Mouse (Mus musculus): ENCODE measurements around the gene Rpl3. TPM values are rescaled to one million over a fixed set of nuclear protein-coding genes. Genes with fewer than 3 reads are reported as not detected.

Rpl3 gene
- total RNA-seq, 2 experiments from 2014 or later: 449 to 461 TPM

Small RNA genes lying within 50 kb of the gene (microRNA-seq; reads per million reads assigned to microRNA genes)
- 44.6 to 110 reads per million in 2 experiments for gene Snord43

Other genes starting within 250 kb of the Rpl3 start
- gene Apobec3, start 200.2 kb downstream of the Rpl3 start, total RNA-seq (2021): 1 to 10 TPM; 4.2 to 5.1 TPM
- gene Cbx7, start 120.7 kb downstream of the Rpl3 start, total RNA-seq (2021): 10 to 100 TPM in 1 of 2 experiments, 1 to 10 TPM in 1; 9.9 to 11.9 TPM
- gene Pdgfb, start 76.9 kb downstream of the Rpl3 start, total RNA-seq (2021): 10 to 100 TPM; 41.9 to 42.8 TPM
- gene Syngr1, start 534 bp downstream of the Rpl3 start, total RNA-seq (2021): 100 to 1,000 TPM; 534 to 540 TPM
- 10 to 100 TPM; 26.2 to 27.8 TPM for gene Tab1, start 41.3 kb upstream of the Rpl3 start, total RNA-seq (2021)
- gene Mgat3, start 81.9 kb upstream of the Rpl3 start, total RNA-seq (2021): 100 to 1,000 TPM; 109 to 110 TPM
- gene Mief1, start 142.2 kb upstream of the Rpl3 start, total RNA-seq (2021): 10 to 100 TPM; 30.7 to 31.4 TPM
- 10 to 100 TPM; 18.7 to 25.4 TPM for gene AC140267.1, start 144.0 kb upstream of the Rpl3 start, total RNA-seq (2021)
- gene Atf4, start 163.3 kb upstream of the Rpl3 start, total RNA-seq (2021): 10 to 100 TPM; 93.4 TPM
- 10 to 100 TPM; 41.9 to 42.6 TPM for gene Rps19bp1, start 172.4 kb upstream of the Rpl3 start, total RNA-seq (2021)
- 100 to 1,000 TPM in 1 of 2 experiments, 10 to 100 TPM in 1; 85.0 to 100 TPM for gene Cacna1i, start 195.4 kb upstream of the Rpl3 start, total RNA-seq (2021)